Comparison of ENCODE assay signal across 25 mouse cellular contexts in the genomic region with DNA sequence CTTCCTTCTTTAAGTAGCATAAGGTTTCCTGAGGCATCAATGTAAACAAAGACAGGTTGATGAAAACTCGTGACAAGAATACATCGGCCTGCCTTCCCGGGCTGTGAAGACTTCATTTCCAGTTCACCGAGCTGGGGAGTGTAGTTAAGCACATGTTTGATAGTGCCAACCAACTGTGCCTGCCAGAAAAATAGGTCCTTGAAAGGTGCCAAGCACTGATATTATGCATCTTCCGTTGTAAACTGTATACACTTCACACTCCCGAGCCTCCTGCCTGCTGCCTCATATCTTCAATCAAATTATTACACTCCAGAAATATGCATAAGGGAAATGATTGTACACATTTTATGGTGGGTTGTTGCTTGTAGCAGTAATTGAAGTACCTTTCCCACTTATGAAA. TPM values are rescaled to one million over a fixed set of nuclear protein-coding genes. Genes with fewer than 3 reads are reported as not detected.
DNase-seq lines count a peak whose midpoint lies in the region; ATAC-seq and TF ChIP-seq lines count a peak whose summit lies in the region.
"Had no signal": no experiment of that assay in that cellular context is flagged by ENCODE, and none has a peak within 500 bp of the region (broad histone marks: within the 10 kb centered on the region; RNA-seq: fewer than 3 reads in every experiment).

No protein-coding gene starts in this region.

- no peaks in the 10 kb centered on the region for H3K4me1 ChIP-seq in forebrain, embryonic 13.5 days
- no peaks in the 10 kb centered on the region for H3K4me1 ChIP-seq in forebrain, embryonic 11.5 days (replicated peaks; ENCODE audit: control insufficient read depth, insufficient read depth, low read length)
- peaks cover 4% of the 10 kb centered on the region; the same call in 1 of the 2 replicates for H3K4me1 ChIP-seq in forebrain, embryonic 15.5 days
- no peaks in the 10 kb centered on the region for H3K4me1 ChIP-seq in forebrain, embryonic 10.5 days
- H3K4me1 ChIP-seq in forebrain, postnatal 0 days (ENCODE audit: insufficient read depth) = no peaks in the 10 kb centered on the region
- H3K4me1 ChIP-seq: embryonic facial prominence, embryonic 13.5 days; embryonic facial prominence, embryonic 15.5 days had no signal

- H3K4me2 ChIP-seq in forebrain, embryonic 13.5 days = no peak overlapping the region
- H3K4me2 ChIP-seq in forebrain, embryonic 11.5 days (ENCODE audit: low read depth, low read length, severe bottlenecking) = no peak overlapping the region
- H3K4me2 ChIP-seq in forebrain, embryonic 15.5 days (replicated peaks) = no peak overlapping the region
- no peak overlapping the region for H3K4me2 ChIP-seq in forebrain, postnatal 0 days (ENCODE audit: low read depth)
- H3K4me2 ChIP-seq: embryonic facial prominence, embryonic 13.5 days; embryonic facial prominence, embryonic 15.5 days had no signal

- no peak overlapping the region for H3K4me3 ChIP-seq in forebrain, embryonic 13.5 days
- H3K4me3 ChIP-seq in forebrain, embryonic 11.5 days (ENCODE audit: low read depth, low read length) = no peak overlapping the region
- H3K4me3 ChIP-seq in forebrain, embryonic 15.5 days = no peak overlapping the region
- no peak overlapping the region for H3K4me3 ChIP-seq in forebrain, embryonic 10.5 days
- no peak overlapping the region for H3K4me3 ChIP-seq in forebrain, postnatal 0 days (ENCODE audit: low read depth, low read length)
- H3K4me3 ChIP-seq: embryonic facial prominence, embryonic 13.5 days; embryonic facial prominence, embryonic 15.5 days; erythroblast, embryonic 14.5 days had no signal

- no peak overlapping the region for H3K27ac ChIP-seq in forebrain, embryonic 13.5 days
- no peak overlapping the region for H3K27ac ChIP-seq in forebrain, embryonic 11.5 days (ENCODE audit: low read depth, low read length)
- H3K27ac ChIP-seq in forebrain, embryonic 15.5 days (replicated peaks) = no peak overlapping the region
- no peak overlapping the region for H3K27ac ChIP-seq in forebrain, embryonic 10.5 days
- no peak overlapping the region for H3K27ac ChIP-seq in forebrain, postnatal 0 days (ENCODE audit: low read depth, low read length)
- H3K27ac ChIP-seq: embryonic facial prominence, embryonic 13.5 days; embryonic facial prominence, embryonic 15.5 days had no signal

- H3K36me3 ChIP-seq in forebrain, embryonic 13.5 days (ENCODE audit: poor library complexity, severe bottlenecking) = no peaks in the 10 kb centered on the region
- no peaks in the 10 kb centered on the region for H3K36me3 ChIP-seq in forebrain, embryonic 11.5 days (ENCODE audit: control insufficient read depth, insufficient read depth, low read length)
- no peaks in the 10 kb centered on the region for H3K36me3 ChIP-seq in forebrain, embryonic 15.5 days
- no peaks in the 10 kb centered on the region for H3K36me3 ChIP-seq in forebrain, embryonic 10.5 days (replicated peaks)
- H3K36me3 ChIP-seq in forebrain, postnatal 0 days (ENCODE audit: insufficient read depth) = no peaks in the 10 kb centered on the region
- H3K36me3 ChIP-seq: embryonic facial prominence, embryonic 13.5 days; embryonic facial prominence, embryonic 15.5 days; G1E had no signal

- WGBS in forebrain, embryonic 13.5 days = 63% methylated on average over 6 of the region's 6 CpGs
- whole genome bisulfite sequencing in forebrain, embryonic 11.5 days = 86% methylated on average over 6 of the region's 6 CpGs
- 43% methylated on average over 6 of the region's 6 CpGs for WGBS in forebrain, embryonic 15.5 days
- WGBS in forebrain, embryonic 10.5 days = 88% methylated on average over 6 of the region's 6 CpGs
- 42% methylated on average over 6 of the region's 6 CpGs for WGBS in forebrain, postnatal 0 days

- no peak overlapping the region for H3K9ac ChIP-seq in forebrain, embryonic 13.5 days
- no peak overlapping the region for H3K9ac ChIP-seq in forebrain, embryonic 11.5 days (ENCODE audit: low read length)
- H3K9ac ChIP-seq in forebrain, embryonic 15.5 days (replicated peaks) = no peak overlapping the region
- no peak overlapping the region for H3K9ac ChIP-seq in forebrain, postnatal 0 days
- H3K9ac ChIP-seq: embryonic facial prominence, embryonic 13.5 days; embryonic facial prominence, embryonic 15.5 days had no signal

- no peak for DNase-seq in forebrain, embryonic 11.5 days (ENCODE audit: low spot score)
- no peak for DNase-seq in forebrain, embryonic 10.5 days (ENCODE audit: extremely low spot score, low spot score)
- peak; percentile 70 for DNase-seq in brain, embryonic 14.5 days (ENCODE audit: low read depth)
- DNase-seq in forebrain, postnatal 0 days = peak; percentile 32
- DNase-seq in left cerebral cortex, postnatal 14 days (ENCODE audit: low spot score in 2 of 2) = no peak
- DNase-seq: adrenal gland, adult 8-10 months; adrenal gland, postnatal 14 days; adrenal gland, postnatal 36 days; B cell, adult 2 months; cerebellum, adult 11 months; cerebellum, adult 18-20 months; cerebellum, adult 8-10 months; cerebellum, adult 9-11 months; cerebellum, postnatal 14 days; cerebellum, postnatal 36 days; embryo, embryonic 11 days had no signal

- intact Hi-C loops in left cerebral cortex, postnatal 14 days (cut with DNase I) = no loop called here

- no peak for TF ChIP-seq POLR2A in brain, embryonic 14.5 days (IDR thresholded peaks at IDR 0.05; ENCODE audit: borderline replicate concordance, extremely low read depth, insufficient read depth, insufficient read length, poor library complexity, severe bottlenecking)

- no peaks in the 10 kb centered on the region for H3K27me3 ChIP-seq in forebrain, embryonic 13.5 days
- no peaks in the 10 kb centered on the region for H3K27me3 ChIP-seq in forebrain, embryonic 11.5 days (ENCODE audit: control insufficient read depth, insufficient read depth, low read length)
- no peaks in the 10 kb centered on the region for H3K27me3 ChIP-seq in forebrain, embryonic 15.5 days
- no peaks in the 10 kb centered on the region for H3K27me3 ChIP-seq in forebrain, embryonic 10.5 days (ENCODE audit: poor library complexity, severe bottlenecking)
- no peaks in the 10 kb centered on the region for H3K27me3 ChIP-seq in forebrain, postnatal 0 days (ENCODE audit: insufficient read depth, low read length)
- H3K27me3 ChIP-seq: embryonic facial prominence, embryonic 13.5 days; embryonic facial prominence, embryonic 15.5 days had no signal

- no peak for TF ChIP-seq CTCF in brain, embryonic 14.5 days (IDR thresholded peaks at IDR 0.05; ENCODE audit: borderline replicate concordance, extremely low read depth, insufficient read depth, insufficient read length)
- no peak for TF ChIP-seq CTCF in forebrain, postnatal 0 days (IDR thresholded peaks at IDR 0.05; ENCODE audit: low read depth)

- ATAC-seq in forebrain, embryonic 13.5 days = peak; percentile 53; the same call in 1 of the 2 replicates
- ATAC-seq in forebrain, embryonic 11.5 days (replicated peaks; ENCODE audit: low FRiP score) = no peak
- ATAC-seq in forebrain, embryonic 15.5 days (replicated peaks) = peak; percentile 82; the same call in 1 of the 2 replicates
- ATAC-seq in forebrain, postnatal 0 days = peak; percentile 50
- ATAC-seq: activated CD4-positive, CD25-positive, alpha-beta regulatory T cell, adult 4 months; CD4-positive, CD25-positive, alpha-beta regulatory T cell, adult 4 months; Patski had no signal

- no peaks in the 10 kb centered on the region for H3K9me3 ChIP-seq in forebrain, embryonic 13.5 days (replicated peaks)
- no peaks in the 10 kb centered on the region for H3K9me3 ChIP-seq in forebrain, embryonic 11.5 days (ENCODE audit: control insufficient read depth, low read length)
- H3K9me3 ChIP-seq in forebrain, embryonic 15.5 days = no peaks in the 10 kb centered on the region
- H3K9me3 ChIP-seq in forebrain, embryonic 10.5 days = no peaks in the 10 kb centered on the region
- no peaks in the 10 kb centered on the region for H3K9me3 ChIP-seq in forebrain, postnatal 0 days (ENCODE audit: low read length)
- H3K9me3 ChIP-seq: embryonic facial prominence, embryonic 13.5 days; embryonic facial prominence, embryonic 15.5 days had no signal

RNA-seq across cellular contexts. Expression of a gene that starts 57.1 kb away (rescaled TPM):
- polyA plus RNA-seq in forebrain, embryonic 13.5 days (2015; fragmentation: Nextera tagmentation; extraction: Ambion mirVana) = 0.25 TPM in 1 of 2 replicates, not detected in the other
- 0.35 TPM in 1 of 2 replicates, not detected in the other for polyA plus RNA-seq in forebrain, embryonic 11.5 days (2014; fragmentation: Nextera tagmentation; extraction: Ambion mirVana)
- polyA plus RNA-seq in forebrain, embryonic 15.5 days (2015; fragmentation: Nextera tagmentation; extraction: Ambion mirVana) = 0.17 TPM in 1 of 2 replicates, not detected in the other
- polyA plus RNA-seq in forebrain, embryonic 10.5 days (2016; fragmentation: Nextera tagmentation; extraction: Ambion mirVana) = 0.32 and 0.50 TPM in 2 replicates
- 0.38 TPM in 2 replicates for polyA plus RNA-seq in brain, embryonic 14.5 days (2012; rRNA removed)
- total RNA-seq in forebrain, postnatal 0 days (2014; rRNA removed) = 0.31 and 2.4 TPM in 2 replicates
- 0.46 and 0.74 TPM in 2 replicates for polyA plus RNA-seq in forebrain, postnatal 0 days (2015; fragmentation: Nextera tagmentation; extraction: Ambion mirVana)
- total RNA-seq in left cerebral cortex, postnatal 14 days (2021) = under 1 TPM; 0.33 to 0.36 TPM
- polyA plus RNA-seq: CD4-positive, CD25-positive, alpha-beta regulatory T cell, adult 4 months; erythroblast, embryonic 14.5 days; G1E; Patski had no signal

Comparison
In these comparisons a context has a peak if more than half of its experiments do, and no peak if none do; other contexts are left out.
1. DNase-seq: peak in brain, embryonic 14.5 days (single experiment) and forebrain, postnatal 0 days (single experiment); none in forebrain, embryonic 11.5 days (single experiment), forebrain, embryonic 10.5 days (single experiment) and left cerebral cortex, postnatal 14 days (0 of 2).